In genomic region chr16:56386539-56386938, GRCm38 (mm10) we compare ENCODE assay signal across 25 mouse cellular contexts.
DNase-seq lines count a peak whose midpoint lies in the region; ATAC-seq and TF ChIP-seq lines count a peak whose summit lies in the region.
"Had no signal": no experiment of that assay in that cellular context is flagged by ENCODE, and none has a peak within 500 bp of the region (broad histone marks: within the 10 kb centered on the region; RNA-seq: fewer than 3 reads in every experiment).

No protein-coding gene starts in this region.

- no peak for TF ChIP-seq POLR2A in kidney, adult 2 months (IDR thresholded peaks at IDR 0.05; ENCODE audit: low read depth, low read length)

- intact Hi-C loops in heart, postnatal 10 days (cut with DNase I): no loop called here

- TF ChIP-seq CTCF in kidney, adult 2 months (conservative IDR thresholded peaks at IDR 0.05; ENCODE audit: insufficient read depth, insufficient read length, low read depth, low read length): no peak
- TF ChIP-seq CTCF in lung, postnatal 0 days (IDR thresholded peaks at IDR 0.05): no peak

- no peaks in the 10 kb centered on the region for H3K9me3 ChIP-seq in lung, postnatal 0 days (ENCODE audit: low read length)
- H3K9me3 ChIP-seq: embryonic facial prominence, embryonic 12.5 days; embryonic facial prominence, embryonic 15.5 days; G1E; heart, embryonic 10.5 days; heart, embryonic 13.5 days; hindbrain, embryonic 10.5 days; hindbrain, embryonic 13.5 days; intestine, embryonic 15.5 days had no signal

- TF ChIP-seq EP300 in lung, postnatal 0 days (IDR thresholded peaks at IDR 0.05): no peak

- no peak overlapping the region for H3K27ac ChIP-seq in kidney, adult 2 months (ENCODE audit: insufficient read depth, low read depth, low read length)
- no peak overlapping the region for H3K27ac ChIP-seq in lung, postnatal 0 days (ENCODE audit: low read length)
- H3K27ac ChIP-seq: embryonic facial prominence, embryonic 12.5 days; embryonic facial prominence, embryonic 15.5 days; gastrocnemius, adult 2 months; heart, embryonic 10.5 days; heart, embryonic 13.5 days; hindbrain, embryonic 10.5 days; hindbrain, embryonic 13.5 days; intestine, embryonic 15.5 days had no signal

- no peak overlapping the region for H3K9ac ChIP-seq in lung, postnatal 0 days (replicated peaks; ENCODE audit: low read depth)
- H3K9ac ChIP-seq: embryonic facial prominence, embryonic 12.5 days; embryonic facial prominence, embryonic 15.5 days; forebrain, postnatal 0 days; heart, embryonic 13.5 days; hindbrain, embryonic 13.5 days; intestine, embryonic 15.5 days had no signal

- H3K4me3 ChIP-seq in kidney, adult 2 months (ENCODE audit: insufficient read depth, low read depth, low read length): no peak overlapping the region
- H3K4me3 ChIP-seq in lung, postnatal 0 days (ENCODE audit: low read depth, low read length): no peak overlapping the region
- H3K4me3 ChIP-seq: embryonic facial prominence, embryonic 12.5 days; embryonic facial prominence, embryonic 15.5 days; gastrocnemius, adult 2 months; heart, embryonic 10.5 days; heart, embryonic 13.5 days; hindbrain, embryonic 10.5 days; hindbrain, embryonic 13.5 days; intestine, embryonic 15.5 days had no signal

- DNase-seq in heart, adult 11 months: peak; percentile 91
- DNase-seq in heart, postnatal 10 days: no peak
- peak; percentile 12 for DNase-seq in kidney, adult 2 months
- no peak for DNase-seq in kidney, adult 18-20 months
- DNase-seq in lung, postnatal 36 days: peak; percentile 6
- no peak for DNase-seq in lung, postnatal 0 days (ENCODE audit: low spot score)
- DNase-seq: adrenal gland, adult 8-10 months; B cell, adult 2 months; cerebellum, adult 18-20 months; cerebellum, adult 9-10 months; cerebellum, postnatal 14 days; forebrain, postnatal 0 days; gastrocnemius, adult 2 months; gastrocnemius, postnatal 14 days had no signal

- H3K4me1 ChIP-seq in kidney, adult 2 months (ENCODE audit: control insufficient read depth, insufficient read depth, low read length): no peaks in the 10 kb centered on the region
- no peaks in the 10 kb centered on the region for H3K4me1 ChIP-seq in lung, postnatal 0 days (ENCODE audit: insufficient read depth, low read depth, low read length)
- H3K4me1 ChIP-seq: embryonic facial prominence, embryonic 12.5 days; embryonic facial prominence, embryonic 15.5 days; heart, embryonic 10.5 days; heart, embryonic 13.5 days; hindbrain, embryonic 10.5 days; hindbrain, embryonic 13.5 days; intestine, embryonic 15.5 days had no signal

- ATAC-seq in lung, postnatal 0 days: no peak
- ATAC-seq: forebrain, embryonic 14.5 days; forebrain, postnatal 0 days; hindbrain, embryonic 16.5 days; intestine, embryonic 15.5 days had no signal

- no peaks in the 10 kb centered on the region for H3K36me3 ChIP-seq in kidney, adult 2 months (ENCODE audit: control insufficient read depth, insufficient read depth, low read length)
- no peaks in the 10 kb centered on the region for H3K36me3 ChIP-seq in lung, postnatal 0 days (ENCODE audit: insufficient read depth, low read length)
- H3K36me3 ChIP-seq: embryonic facial prominence, embryonic 12.5 days; embryonic facial prominence, embryonic 15.5 days; G1E; heart, embryonic 10.5 days; heart, embryonic 13.5 days; hindbrain, embryonic 10.5 days; hindbrain, embryonic 13.5 days; intestine, embryonic 15.5 days had no signal

- WGBS in kidney, adult 2 months: 74% methylated on average over 4 of the region's 4 CpGs
- WGBS in lung, postnatal 0 days: 64% methylated on average over 4 of the region's 4 CpGs

- no peaks in the 10 kb centered on the region for H3K27me3 ChIP-seq in kidney, adult 2 months (replicated peaks; ENCODE audit: control insufficient read depth, insufficient read depth, low read length)
- H3K27me3 ChIP-seq in lung, postnatal 0 days (replicated peaks; ENCODE audit: insufficient read depth, low read length): no peaks in the 10 kb centered on the region
- H3K27me3 ChIP-seq: CH12.LX; embryonic facial prominence, embryonic 12.5 days; embryonic facial prominence, embryonic 15.5 days; heart, embryonic 13.5 days; hindbrain, embryonic 13.5 days; intestine, embryonic 15.5 days had no signal

- no peak overlapping the region for H3K4me2 ChIP-seq in lung, postnatal 0 days (replicated peaks; ENCODE audit: low read depth, low read length)
- H3K4me2 ChIP-seq: embryonic facial prominence, embryonic 12.5 days; embryonic facial prominence, embryonic 15.5 days; heart, embryonic 13.5 days; hindbrain, embryonic 13.5 days; intestine, embryonic 15.5 days had no signal

Comparison
In these comparisons a context has a peak if more than half of its experiments do, and no peak if none do; other contexts are left out.
1. DNase-seq: peak in heart, adult 11 months (single experiment), kidney, adult 2 months (single experiment) and lung, postnatal 36 days (single experiment); none in heart, postnatal 10 days (0 of 2), kidney, adult 18-20 months (single experiment) and lung, postnatal 0 days (single experiment).